ENCODE assay signal across 8 mouse cellular contexts in genomic region chr7:65862473-65863176, GRCm38 (mm10). TPM values are rescaled to one million over a fixed set of nuclear protein-coding genes. Genes with fewer than 3 reads are reported as not detected.
DNase-seq lines count a peak whose midpoint lies in the region; ATAC-seq lines count a peak whose summit lies in the region.

No protein-coding gene starts in this region.

- DNase-seq in heart, postnatal 10 days = no peak
- no peak for DNase-seq in embryonic facial prominence, embryonic 11.5 days (ENCODE audit: low spot score)
- DNase-seq in intestine, embryonic 14.5 days (ENCODE audit: low spot score) = no peak
- no peak for DNase-seq in left cerebral cortex, adult 11 months (ENCODE audit: low spot score)
- no peak for DNase-seq in layer of hippocampus, postnatal 14 days (ENCODE audit: low spot score in 2 of 2)
- no peak for DNase-seq in retina, embryonic 14.5 days (ENCODE audit: low spot score)

- H3K4me1 ChIP-seq in heart, embryonic 14.5 days (ENCODE audit: control insufficient read depth in 2 of 2, insufficient read depth in 2 of 2, low read length in 2 of 2) = peaks cover 3 to 8% of the 10 kb centered on the region in 2 experiments; a peak in 3 of 4 replicates
- peaks cover 2% of the 10 kb centered on the region; the same call in 1 of the 2 replicates for H3K4me1 ChIP-seq in embryonic facial prominence, embryonic 11.5 days (ENCODE audit: control insufficient read depth, insufficient read depth, low read length)
- H3K4me1 ChIP-seq in intestine, embryonic 14.5 days (replicated peaks; ENCODE audit: control insufficient read depth, insufficient read depth, low read length) = no peaks in the 10 kb centered on the region; the same call in 1 of the 2 replicates
- peaks cover 18% of the 10 kb centered on the region for H3K4me1 ChIP-seq in midbrain, embryonic 13.5 days (replicated peaks)

- H3K4me2 ChIP-seq in heart, embryonic 14.5 days (ENCODE audit: low read length) = peak overlapping the region; percentile 97
- H3K4me2 ChIP-seq in embryonic facial prominence, embryonic 11.5 days (ENCODE audit: low read depth, low read length) = peak overlapping the region; percentile 97
- peak overlapping the region; percentile 93 for H3K4me2 ChIP-seq in intestine, embryonic 14.5 days (ENCODE audit: low read length)
- H3K4me2 ChIP-seq in midbrain, embryonic 13.5 days (replicated peaks) = peak overlapping the region; percentile 96

- no peak overlapping the region for H3K27ac ChIP-seq in heart, embryonic 14.5 days (replicated peaks in 1 of 2; ENCODE audit: control insufficient read depth in 1 of 2, insufficient read depth in 1 of 2, low read depth in 2 of 2, low read length in 2 of 2)
- H3K27ac ChIP-seq in embryonic facial prominence, embryonic 11.5 days (replicated peaks; ENCODE audit: low read depth, low read length) = no peak overlapping the region
- no peak overlapping the region for H3K27ac ChIP-seq in intestine, embryonic 14.5 days (ENCODE audit: low read depth)
- no peak overlapping the region for H3K27ac ChIP-seq in midbrain, embryonic 13.5 days

- peak overlapping the region; percentile 64 to 67 for H3K4me3 ChIP-seq in heart, embryonic 14.5 days (ENCODE audit: control insufficient read depth in 1 of 2, insufficient read depth in 1 of 2, low read depth in 1 of 2, low read length in 2 of 2)
- peak overlapping the region; percentile 59 for H3K4me3 ChIP-seq in embryonic facial prominence, embryonic 11.5 days (ENCODE audit: low read depth, low read length)
- peak overlapping the region; percentile 54 for H3K4me3 ChIP-seq in intestine, embryonic 14.5 days (ENCODE audit: low read depth, low read length)
- H3K4me3 ChIP-seq in midbrain, embryonic 13.5 days (replicated peaks) = peak overlapping the region; percentile 63

- intact Hi-C loops in heart, postnatal 10 days (cut with DNase I) = loop anchor here (5.0 kb wide), 1 partner anchor 165 kb away; no protein-coding TSS in a partner anchor

- H3K36me3 ChIP-seq in heart, embryonic 14.5 days (ENCODE audit: control insufficient read depth, insufficient read depth, low read length) = no peaks in the 10 kb centered on the region
- no peaks in the 10 kb centered on the region for H3K36me3 ChIP-seq in embryonic facial prominence, embryonic 11.5 days (replicated peaks; ENCODE audit: control insufficient read depth, insufficient read depth, low read depth, low read length)
- H3K36me3 ChIP-seq in intestine, embryonic 14.5 days (ENCODE audit: control insufficient read depth, insufficient read depth, low read length) = no peaks in the 10 kb centered on the region
- no peaks in the 10 kb centered on the region for H3K36me3 ChIP-seq in midbrain, embryonic 13.5 days

- WGBS in heart, embryonic 14.5 days = 2% methylated on average over 61 of the region's 61 CpGs
- 3% methylated on average over 60 of the region's 61 CpGs for WGBS in embryonic facial prominence, embryonic 11.5 days
- 4% methylated on average over 48 of the region's 61 CpGs for WGBS in intestine, embryonic 14.5 days
- WGBS in midbrain, embryonic 13.5 days = 2% methylated on average over 61 of the region's 61 CpGs

- ATAC-seq in heart, embryonic 14.5 days (ENCODE audit: insufficient number of reproducible peaks, insufficient read depth, low FRiP score, low read depth) = no peak
- ATAC-seq in embryonic facial prominence, embryonic 11.5 days (replicated peaks; ENCODE audit: insufficient number of reproducible peaks, low FRiP score, low TSS enrichment, low read depth) = 0 out of 2 replicates have a peak, but pooled peaks have one; percentile 27
- ATAC-seq in intestine, embryonic 14.5 days (replicated peaks; ENCODE audit: low FRiP score, low TSS enrichment, low read depth) = peak; percentile 23; the same call in 1 of the 2 replicates
- peak; percentile 64 for ATAC-seq in midbrain, embryonic 13.5 days

- no peaks in the 10 kb centered on the region for H3K9me3 ChIP-seq in heart, embryonic 14.5 days (ENCODE audit: control insufficient read depth, low read length)
- no peaks in the 10 kb centered on the region for H3K9me3 ChIP-seq in embryonic facial prominence, embryonic 11.5 days (replicated peaks; ENCODE audit: control insufficient read depth, low read length)
- no peaks in the 10 kb centered on the region for H3K9me3 ChIP-seq in intestine, embryonic 14.5 days (ENCODE audit: control insufficient read depth, low read length)
- no peaks in the 10 kb centered on the region for H3K9me3 ChIP-seq in midbrain, embryonic 13.5 days

- peaks cover 59% of the 10 kb centered on the region for H3K27me3 ChIP-seq in heart, embryonic 14.5 days (ENCODE audit: control insufficient read depth, insufficient read depth, low read length)
- peaks cover 21% of the 10 kb centered on the region for H3K27me3 ChIP-seq in embryonic facial prominence, embryonic 11.5 days (ENCODE audit: control insufficient read depth, insufficient read depth, low read length)
- peaks cover 47% of the 10 kb centered on the region for H3K27me3 ChIP-seq in intestine, embryonic 14.5 days (replicated peaks; ENCODE audit: control insufficient read depth, insufficient read depth, low read length)
- H3K27me3 ChIP-seq in midbrain, embryonic 13.5 days = peaks cover 64% of the 10 kb centered on the region

- peak overlapping the region; percentile 75 for H3K9ac ChIP-seq in heart, embryonic 14.5 days (ENCODE audit: low read length)
- peak overlapping the region; percentile 67 for H3K9ac ChIP-seq in embryonic facial prominence, embryonic 11.5 days (replicated peaks; ENCODE audit: low read length)
- H3K9ac ChIP-seq in intestine, embryonic 14.5 days (ENCODE audit: low read length) = peak overlapping the region; percentile 47
- H3K9ac ChIP-seq in midbrain, embryonic 13.5 days (replicated peaks) = peak overlapping the region; percentile 68

RNA-seq across cellular contexts. Expression of gene Pcsk6, which starts 1.1 kb away (rescaled TPM):
- polyA plus RNA-seq in heart, embryonic 14.5 days (2014; fragmentation: Nextera tagmentation; extraction: Ambion mirVana) = 3.0 and 3.7 TPM in 2 replicates
- total RNA-seq in heart, postnatal 10 days (2021) = 10 to 100 TPM; 75.5 to 83.3 TPM
- 1.6 and 2.1 TPM in 2 replicates for polyA plus RNA-seq in embryonic facial prominence, embryonic 11.5 days (2014; fragmentation: Nextera tagmentation; extraction: Ambion mirVana)
- 3.4 and 3.5 TPM in 2 replicates for polyA plus RNA-seq in intestine, embryonic 14.5 days (2014; fragmentation: Nextera tagmentation; extraction: Ambion mirVana)
- 0.52 and 0.74 TPM in 2 replicates for polyA plus RNA-seq in midbrain, embryonic 13.5 days (2015; fragmentation: Nextera tagmentation; extraction: Ambion mirVana)
- 10 to 100 TPM; 11.5 to 15.6 TPM for total RNA-seq in layer of hippocampus, postnatal 14 days (2021)
